Mouse (Mus musculus) ES-Bruce4 (cell line): ENCODE results near the gene Lyar.

Experiments
- CTCF ChIP-seq: IDR thresholded peaks from one replicate; pipeline ENCODE4 v1.8.1; 2011; ENCODE audit warnings: low read depth, low read length
- POLR2A ChIP-seq: IDR thresholded peaks from one replicate; pipeline ENCODE4 v1.8.1; 2011; ENCODE audit warnings: low read length; ENCODE audit not compliant: insufficient read depth

GRCm38 (mm10) chr5:38240727-38241472, 20.6 kb downstream of the Lyar start:
- TF ChIP-seq CTCF (no peak), POLR2A (no peak)
